Mouse (Mus musculus) c-Kit-negative CD71-positive TER-119-positive erythroid progenitor cells, embryonic 14.5 days (primary cell): ENCODE results near the gene Tnfsf12.
"Not testable (repeated sequence)": the region's sequence is repeated elsewhere in the genome, so short reads cannot be mapped to it uniquely, and the experiment has no call there.

Experiments used
- DNase-seq: peaks from one replicate; pipeline ENCODE4 v3.0.0-alpha.2; 2013; ENCODE audit warnings: low read depth, low spot score

Gene Tnfsf12

DNA sequence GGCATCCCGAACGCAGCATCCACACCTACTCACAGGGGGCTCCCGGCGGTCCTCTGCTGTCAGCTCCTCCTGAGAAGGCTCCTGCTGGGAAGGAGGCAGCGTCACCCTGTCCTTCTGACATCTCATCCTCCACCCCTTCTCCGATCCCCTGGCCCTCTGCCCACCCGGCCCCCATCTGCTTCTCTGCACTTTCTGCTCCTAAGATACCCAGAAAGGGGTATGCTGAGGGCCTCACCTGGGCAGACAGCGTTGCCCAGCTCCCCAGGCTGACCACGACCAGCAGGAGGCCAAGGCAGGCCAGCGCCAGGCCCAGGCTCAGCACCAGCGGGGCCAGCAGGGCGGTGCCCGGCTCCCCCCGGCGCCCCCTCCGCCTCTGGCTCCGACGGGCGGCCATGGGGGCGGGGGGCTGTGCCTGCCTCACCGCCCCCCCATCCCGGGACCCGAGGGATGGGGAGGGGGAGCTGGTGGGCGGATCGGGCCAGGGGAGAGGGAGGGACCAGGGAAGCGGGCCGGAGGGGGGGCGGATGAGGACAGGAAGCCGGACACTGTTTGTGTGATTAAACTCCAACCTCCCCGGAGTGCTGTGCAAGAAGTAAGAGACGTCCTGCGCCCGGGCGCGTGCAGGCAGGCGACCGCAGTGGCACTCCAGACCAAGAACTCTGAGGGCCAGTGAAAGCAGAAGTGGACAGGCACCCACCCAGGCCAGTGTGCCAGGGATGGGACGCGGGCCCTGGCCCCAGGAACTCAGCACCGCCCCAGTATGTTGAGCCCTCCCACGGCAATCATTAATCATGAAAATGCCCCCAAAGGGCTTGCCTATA lies at the start of gene Tnfsf12, which contains the start of gene Tnfsfm13:
Gene Tnfsf12, minus strand, starts transcription at position 489 of the 821 bp plus-strand sequence.
Gene Tnfsfm13, minus strand, starts transcription at position 738 of the 821 bp plus-strand sequence.
- DNase-seq, result no peak

DNA sequence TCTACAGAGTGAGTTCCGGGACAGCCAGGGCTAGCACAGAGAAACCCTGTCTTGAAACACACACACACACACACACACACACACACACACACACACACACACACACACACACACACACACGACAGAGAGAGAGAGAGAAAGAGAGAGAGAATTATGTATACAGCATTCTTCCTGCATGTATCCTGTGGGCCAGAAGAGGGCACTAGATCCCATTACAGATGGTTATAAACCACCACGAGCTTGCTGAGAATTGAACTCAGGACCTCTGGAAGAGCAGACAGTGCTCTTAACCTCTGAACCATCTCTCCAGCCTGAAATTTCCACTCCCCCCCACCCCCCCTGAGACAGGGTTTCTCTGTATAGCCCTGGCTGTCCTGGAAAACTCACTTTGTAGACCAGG lies 35.8 kb upstream of the Tnfsf12 start:
- DNase-seq, result not testable (repeated sequence)

DNA sequence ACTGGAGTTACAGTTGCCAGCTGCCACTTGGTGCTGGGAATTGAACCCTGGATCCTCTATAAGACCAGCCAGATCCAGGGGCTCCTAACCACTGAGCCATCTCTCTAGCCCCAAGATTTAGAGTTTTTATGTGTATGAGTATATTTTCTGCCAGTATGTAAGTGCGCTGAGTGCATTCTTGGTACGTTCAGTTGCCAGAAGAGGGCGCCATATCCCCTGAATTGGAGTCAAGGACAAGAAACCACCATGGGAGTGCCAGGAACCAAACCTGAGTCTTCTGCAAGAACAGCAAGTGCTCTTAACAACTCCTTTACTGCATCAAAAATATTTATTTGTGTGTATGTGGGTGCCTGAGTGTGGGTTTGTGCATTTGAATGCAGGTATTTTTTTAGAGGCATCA lies 33.4 kb upstream of the Tnfsf12 start:
- DNase-seq, result peak; percentile 71

DNA sequence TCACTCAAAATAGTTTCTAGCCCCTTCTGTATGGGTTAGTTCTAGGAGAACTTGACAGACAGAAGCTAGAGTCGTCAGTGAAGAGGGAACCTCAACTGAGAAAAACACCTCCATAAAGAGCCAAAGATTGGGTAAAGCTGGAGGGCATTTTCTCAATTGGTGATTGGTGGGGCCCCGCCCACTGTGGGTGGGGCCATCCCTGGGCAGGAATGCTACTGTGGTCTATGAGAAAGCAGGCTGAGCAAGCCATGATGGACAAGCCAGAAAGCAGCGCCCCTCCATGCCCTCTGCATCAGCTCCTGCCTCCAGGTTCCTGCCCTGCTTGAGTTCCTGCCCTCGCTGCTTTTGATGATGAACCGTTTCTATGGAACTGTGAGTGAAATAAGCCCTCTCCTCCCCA lies 30.3 kb upstream of the Tnfsf12 start:
- DNase-seq, result no peak

DNA sequence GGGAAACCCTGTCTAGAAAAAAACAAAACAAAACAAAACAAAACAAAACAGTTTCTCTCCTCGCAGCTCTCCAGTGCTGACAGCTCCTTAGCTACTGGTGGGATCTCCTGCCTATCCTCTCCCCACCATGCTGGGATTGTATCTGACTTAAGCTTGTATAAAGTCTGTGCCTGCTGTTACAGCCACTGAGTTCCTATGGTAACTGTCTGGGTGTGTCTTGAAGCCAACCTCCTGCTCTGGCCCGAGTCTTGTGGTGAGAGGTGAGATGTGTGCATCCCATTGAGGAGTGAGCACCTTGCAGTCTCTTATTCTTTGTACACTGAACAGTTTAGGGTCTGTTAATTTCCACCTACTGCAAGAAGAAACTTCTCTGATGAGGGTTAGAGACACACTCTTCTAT lies 27.4 kb upstream of the Tnfsf12 start:
- DNase-seq, result no peak

DNA sequence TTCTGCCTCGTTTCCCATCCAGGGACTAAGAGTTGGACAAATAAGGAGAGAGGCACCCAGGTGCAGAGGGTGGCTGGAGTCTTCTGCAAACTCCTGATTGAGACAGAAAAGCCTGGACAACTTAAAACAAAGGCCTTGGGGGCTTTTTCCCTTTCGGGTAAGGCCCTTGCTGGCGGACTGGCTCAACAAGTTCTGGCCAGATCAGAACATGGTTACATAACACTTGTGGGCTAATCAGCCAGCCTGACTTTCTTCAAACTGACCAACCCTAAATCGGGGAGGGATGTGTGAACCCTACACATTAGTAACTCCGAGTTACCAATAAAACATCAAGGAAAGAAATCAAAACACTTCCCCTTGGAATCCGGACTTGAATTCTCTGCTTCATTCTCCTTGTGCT lies 25.2 kb upstream of the Tnfsf12 start:
- no peak for DNase-seq

DNA sequence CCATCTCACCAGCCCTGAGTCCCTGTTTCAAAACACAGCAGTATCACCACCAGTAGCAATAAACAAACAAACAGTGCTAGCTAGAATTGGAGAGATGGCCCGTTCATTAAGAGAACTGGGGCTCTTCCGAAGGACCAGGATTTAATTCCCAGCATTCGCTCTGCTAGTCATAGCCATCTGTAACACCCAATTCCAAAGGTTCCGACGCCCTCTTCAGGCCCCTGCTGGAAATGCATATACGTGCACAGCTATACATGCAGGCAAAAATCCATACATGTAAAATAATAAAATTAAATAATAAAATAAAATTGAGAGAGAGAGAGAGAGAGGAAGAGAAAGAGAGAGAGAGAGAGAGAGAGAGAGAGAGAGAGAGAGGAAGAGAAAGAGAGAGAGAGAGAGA lies 23.8 kb upstream of the Tnfsf12 start:
- peak; percentile 37 for DNase-seq

DNA sequence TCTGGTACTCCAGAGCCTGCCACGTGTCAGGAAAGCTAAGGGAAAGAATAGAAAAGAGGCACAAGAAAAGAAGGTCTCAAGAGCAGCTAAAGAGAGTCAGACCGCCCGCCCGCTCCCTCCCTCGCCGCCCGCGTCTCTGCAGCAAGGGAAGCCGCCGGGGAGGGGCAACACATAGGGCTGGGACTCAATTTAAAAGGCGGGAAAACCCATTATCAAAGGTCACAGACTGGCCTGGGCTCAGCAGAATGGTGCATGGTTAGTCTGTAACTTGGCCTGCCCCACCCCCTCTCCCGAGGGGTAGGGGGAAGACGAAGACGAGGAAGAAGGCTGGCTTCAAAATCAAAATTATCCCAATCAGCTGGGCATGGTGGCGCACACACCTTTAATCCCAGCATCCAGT lies 23.0 kb upstream of the Tnfsf12 start:
- DNase-seq, result peak; percentile 56

DNA sequence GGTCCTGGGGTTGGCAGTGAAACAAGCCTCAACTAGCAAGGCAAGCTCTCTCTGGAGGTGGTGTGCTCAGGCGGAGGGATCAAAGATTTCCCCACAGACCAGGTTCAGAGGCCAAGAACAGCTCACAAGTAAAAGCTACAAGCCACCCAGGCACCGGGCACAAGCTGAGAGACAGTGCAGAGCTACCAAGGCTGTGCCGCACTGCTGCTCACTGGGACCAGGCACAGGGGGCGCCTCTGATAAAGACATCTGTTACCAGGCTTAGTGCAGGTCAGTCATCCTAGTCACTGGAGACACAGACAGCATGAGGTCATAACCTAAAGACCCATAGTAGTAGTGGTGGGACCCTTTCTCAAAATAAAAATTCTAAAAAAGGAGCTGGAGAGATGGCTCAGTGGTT lies 21.3 kb upstream of the Tnfsf12 start:
- no peak for DNase-seq

DNA sequence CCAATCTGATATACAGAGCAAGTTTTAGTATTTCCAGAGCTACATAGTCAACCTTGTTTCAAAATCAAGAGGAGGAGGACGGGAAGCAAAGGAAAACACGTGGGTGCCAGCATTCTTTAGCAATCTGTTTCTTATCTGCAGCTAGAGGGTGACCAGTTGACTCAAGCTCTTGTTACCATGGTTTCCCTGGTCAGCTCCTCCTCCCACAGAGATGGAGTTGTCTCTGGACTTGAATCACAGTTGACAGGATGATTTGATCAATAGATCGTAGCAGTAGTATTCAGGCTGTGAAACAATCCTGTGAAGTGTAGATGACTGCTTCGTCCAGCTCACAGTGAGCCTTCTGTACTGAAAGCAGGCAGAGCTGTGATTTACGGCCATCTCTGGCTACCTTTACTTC lies 20.3 kb upstream of the Tnfsf12 start:
- no peak for DNase-seq

DNA sequence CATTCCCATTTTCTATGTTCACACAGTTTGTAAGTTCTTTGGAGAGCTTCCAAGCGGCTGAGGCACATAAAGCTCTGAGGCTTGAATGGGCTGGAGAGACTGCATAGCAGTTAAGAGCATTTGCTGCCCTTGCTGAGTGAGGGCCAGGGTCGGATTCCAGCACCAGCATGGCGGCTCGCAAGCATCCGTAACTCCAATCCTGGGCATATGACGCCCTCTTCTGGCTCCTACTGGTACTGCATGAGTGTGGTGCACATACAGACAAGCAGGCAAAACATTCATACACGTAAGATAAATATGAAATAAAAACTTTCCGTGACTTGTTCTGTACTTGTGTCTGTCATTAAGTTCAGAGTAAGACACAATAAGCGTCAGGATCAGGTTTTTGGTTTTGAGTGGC lies 19.8 kb upstream of the Tnfsf12 start:
- peak; percentile 33 for DNase-seq

DNA sequence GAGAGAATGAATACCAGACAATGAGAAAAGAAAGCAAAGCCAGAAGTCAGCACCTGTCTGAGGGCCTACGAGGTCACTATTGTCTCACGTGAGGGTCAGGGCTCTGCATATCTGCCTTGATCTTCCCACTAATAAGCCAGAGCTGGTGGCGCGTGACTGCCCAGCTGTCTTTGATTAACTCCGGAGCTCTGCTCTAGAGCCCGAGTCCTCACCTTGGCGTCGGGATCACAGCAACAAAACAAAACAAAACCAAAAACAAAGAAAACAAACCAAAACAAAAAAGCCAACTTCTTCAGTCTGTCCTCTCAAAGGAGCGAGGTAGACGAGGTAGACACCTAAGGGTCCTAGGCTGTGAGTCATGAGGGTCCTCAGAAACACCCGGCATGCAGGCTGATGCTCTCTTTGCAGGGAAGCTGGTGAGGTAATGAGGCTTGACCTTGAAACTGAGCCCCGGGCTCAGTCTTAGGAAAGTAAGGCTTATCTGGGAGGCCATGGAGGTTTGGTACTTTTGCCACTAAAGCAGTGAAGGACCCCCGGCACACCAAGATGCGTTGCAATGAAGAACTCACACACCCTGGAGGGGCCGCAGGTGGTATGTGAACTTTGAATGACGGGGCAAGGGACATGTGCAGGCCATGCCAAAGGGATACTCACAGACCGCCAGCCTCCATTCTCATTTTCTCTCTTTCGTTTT lies 19.1 kb upstream of the Tnfsf12 start:
- DNase-seq, result no peak

DNA sequence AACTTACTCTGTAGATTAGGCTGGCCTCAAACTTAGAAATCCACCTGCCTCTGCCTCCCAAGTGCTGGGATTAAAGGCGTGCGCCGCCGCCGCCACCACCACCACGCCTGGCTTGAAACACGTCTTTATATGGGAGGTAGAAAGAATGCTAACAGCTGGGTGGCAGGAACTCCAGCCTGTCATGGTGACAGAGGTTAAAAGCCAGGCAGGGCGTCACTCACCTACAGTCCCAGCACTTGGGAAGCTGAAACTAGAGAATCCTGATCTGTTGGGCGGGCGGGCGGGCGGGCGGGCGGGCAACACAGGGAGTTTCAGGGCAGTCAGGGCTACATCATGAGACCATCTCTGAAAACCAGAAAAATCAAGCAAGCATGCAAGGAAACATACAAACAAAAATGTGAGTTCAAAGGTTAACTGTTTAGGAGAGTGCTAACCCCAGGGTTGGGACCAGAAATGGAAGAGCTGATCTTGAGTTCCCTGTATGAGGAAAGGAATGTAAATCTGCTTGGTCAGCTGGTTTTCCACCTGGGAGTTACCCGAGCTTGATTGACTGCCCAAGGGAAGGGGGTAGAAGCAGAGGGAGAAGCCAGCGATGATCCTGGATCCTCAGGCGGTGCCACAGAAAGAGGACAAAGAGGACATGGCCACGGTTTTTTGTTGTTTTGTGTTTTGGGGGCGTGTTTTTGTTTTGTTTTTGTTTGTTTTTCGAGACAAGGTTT lies 17.5 kb upstream of the Tnfsf12 start:
- DNase-seq, result no peak

DNA sequence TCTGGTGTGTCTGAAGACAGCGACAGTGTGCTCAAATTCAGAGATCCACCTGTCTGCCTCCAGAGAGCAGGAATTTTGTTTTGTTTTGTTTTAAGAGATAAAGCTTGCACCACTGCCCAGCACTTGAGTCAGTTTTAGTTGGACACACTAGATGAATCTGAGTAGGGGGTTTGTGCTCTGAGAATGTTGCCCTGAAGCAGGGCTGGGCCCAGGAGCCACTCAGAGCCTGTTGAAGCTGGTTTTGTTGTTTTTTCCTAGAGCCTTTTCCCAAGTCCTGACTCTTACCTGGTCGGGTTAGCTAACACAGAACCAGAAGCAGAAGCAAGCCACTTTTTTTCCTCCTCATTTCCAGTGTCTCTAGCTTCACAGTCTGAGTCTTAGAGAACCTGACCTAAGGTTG lies 15.4 kb upstream of the Tnfsf12 start:
- DNase-seq, result no peak

DNA sequence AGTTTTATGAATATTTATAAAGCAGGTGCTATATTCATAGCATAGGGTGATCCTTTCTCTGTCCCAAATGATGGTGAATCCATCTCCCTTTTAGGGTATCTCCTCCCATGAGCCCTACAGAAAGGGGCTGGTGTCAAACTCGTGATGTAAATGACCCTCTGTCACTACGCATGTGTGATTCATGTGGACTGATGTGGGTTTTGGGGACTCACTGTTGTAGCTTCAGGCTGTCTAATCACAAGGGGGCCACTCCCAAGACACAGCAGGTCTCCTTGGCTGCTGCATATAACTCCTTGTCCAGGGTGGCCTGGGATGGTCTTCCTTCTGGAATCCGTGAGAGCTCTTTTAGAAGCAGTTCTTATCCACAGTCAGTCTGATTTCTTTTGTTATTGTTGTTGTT lies 14.8 kb upstream of the Tnfsf12 start:
- DNase-seq, result no peak

DNA sequence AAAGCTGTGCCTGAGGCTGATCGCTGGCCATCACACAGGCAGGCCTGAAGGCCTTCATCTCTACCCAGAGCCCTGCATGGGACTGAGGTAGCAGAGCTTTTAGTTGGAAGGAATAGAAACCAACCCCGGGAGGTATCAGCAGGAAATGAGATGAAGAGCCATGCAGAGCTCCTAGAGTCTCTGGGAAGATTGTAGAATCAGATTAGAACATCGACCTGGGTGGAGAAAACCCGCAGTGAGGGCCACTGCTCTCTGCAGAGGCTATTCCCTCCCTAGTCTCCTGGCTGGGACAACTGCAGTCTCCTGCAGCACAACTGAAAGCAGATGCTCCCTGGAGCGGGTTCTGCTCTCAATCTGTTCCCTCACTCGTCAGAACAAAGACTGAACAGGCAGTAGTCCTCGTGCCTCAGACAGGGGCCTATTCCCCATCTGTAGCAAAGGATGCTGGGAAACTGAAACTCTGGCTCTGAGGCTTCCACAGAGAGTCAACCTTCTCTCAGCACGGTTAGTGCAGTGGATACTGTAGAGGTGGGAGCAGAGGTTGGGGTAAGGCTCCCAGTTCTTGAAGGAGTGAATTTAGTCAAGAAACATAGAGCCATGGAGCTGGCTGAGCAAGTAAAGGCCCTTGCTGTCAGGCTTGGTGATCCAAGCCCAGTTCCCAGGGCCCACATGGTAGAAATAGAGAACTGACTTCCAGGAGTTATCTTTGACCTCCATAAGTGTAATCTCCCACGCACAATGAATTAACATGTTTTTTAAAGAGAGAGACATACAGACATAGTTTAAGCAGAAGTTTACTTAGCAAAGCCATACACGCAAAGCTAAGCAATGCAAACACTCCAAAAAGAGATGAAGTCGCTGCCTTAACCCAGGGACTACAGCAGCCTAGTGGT lies 14.2 kb upstream of the Tnfsf12 start:
- no peak for DNase-seq

DNA sequence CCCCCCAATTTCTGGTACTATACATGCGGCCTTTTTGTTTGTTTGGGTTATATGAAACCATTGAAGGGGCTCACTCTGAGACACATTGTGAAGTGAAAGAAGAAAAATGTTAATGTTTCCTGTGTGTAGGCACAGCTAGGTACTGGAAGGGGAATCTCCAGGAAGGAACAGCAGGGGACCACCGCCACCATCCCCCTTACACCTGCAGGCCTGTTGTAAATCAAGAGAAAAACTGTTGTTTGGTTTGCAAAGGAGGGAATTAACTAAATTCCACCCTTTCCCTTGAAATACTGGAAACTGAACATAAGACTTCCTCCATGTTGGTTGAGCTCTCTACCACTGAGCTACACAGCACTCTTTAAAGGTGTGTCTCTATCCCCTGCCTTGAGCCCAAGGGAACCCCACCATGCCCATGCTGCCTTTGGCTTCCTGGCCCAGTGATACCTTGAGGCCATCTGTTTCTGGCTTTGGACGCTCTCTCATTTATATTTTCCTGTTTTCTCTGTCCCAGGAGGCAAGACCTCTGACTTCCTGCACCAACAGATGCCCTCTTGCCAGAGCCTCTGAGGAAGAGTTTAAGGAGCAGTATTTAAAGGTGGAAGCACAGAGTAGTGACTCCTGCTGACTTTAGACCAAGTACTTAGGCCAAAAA lies 13.1 kb upstream of the Tnfsf12 start:
- no peak for DNase-seq

DNA sequence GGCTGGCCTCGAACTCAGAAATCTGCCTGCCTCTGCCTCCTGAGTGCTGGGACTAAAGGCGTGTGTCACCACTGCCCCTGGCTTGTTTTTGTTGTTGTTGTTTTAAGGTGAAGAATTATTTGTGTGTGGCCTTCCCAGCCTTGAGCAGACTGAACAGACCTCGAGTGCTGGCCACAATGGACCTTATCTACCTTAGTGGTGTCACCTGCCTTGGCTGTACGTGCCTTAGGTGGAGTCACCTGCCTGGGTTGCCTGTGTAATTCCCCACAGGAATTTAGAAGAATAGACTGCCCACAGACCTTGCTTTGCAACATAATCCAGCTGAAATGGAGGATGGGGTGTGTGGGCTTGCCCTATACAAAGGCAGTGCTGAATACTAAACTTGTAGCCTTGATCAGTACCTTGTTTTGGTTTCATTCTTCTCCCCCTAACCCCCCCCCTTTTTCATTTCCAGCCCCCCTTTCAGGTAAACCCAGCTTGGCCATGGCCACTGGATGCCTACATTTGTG lies 12.3 kb upstream of the Tnfsf12 start:
- no peak for DNase-seq

DNA sequence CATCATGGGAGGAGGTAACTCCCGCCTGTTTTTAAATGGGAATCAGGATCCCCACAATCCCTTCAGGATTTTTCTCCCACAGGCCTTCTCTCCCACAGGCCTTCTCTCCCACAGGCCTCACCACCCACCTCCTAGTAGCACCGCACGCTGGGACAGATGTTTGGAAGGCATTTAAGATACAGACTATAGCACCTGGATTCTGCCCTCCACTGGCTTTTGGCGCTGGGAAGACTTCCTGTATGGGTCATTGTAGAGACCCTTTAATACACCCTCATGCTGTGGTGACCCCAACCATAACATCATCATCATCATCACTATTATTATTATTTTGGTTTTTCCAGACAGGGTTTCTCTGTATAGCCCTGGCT lies 11.8 kb upstream of the Tnfsf12 start:
- DNase-seq, result no peak

DNA sequence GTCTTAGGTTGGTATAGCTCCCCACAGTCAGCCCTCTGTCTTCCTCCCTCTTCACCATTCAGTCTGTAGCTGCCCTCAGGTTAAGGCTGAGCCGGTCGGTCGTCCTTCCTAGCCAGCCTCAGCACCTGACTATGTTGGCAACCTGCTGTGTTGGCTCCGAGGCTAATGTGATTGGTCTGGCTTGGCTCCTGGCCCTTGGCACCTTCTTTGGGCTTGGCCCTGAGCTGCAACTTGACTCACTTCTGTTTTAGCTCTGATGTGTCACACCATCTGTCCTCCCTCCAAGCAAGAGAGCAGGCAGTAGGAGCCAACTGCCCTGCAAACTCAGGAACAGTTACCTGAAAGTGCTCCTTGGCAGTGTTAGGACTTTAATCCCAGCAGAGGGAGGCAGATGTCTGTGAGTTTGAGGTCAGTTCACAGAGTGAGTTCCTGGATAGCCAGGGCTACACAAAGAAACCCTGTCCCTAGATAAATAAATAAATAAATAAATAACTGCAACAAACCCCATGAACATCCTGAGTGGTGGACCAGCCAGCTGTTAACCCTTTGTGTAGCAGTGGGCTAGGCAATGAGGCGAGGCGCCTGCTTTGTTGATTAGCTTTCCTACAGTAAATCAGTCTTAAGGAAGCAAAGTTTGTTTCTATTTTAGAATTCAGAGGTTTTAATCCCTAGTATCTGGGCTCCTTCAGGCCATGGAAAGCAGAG lies 11.3 kb upstream of the Tnfsf12 start:
- DNase-seq, result no peak
